Mouse (Mus musculus) monocyte, adult 5-6 weeks (primary cell): ENCODE results near the gene Arid5a. TPM values are rescaled to one million over a fixed set of nuclear protein-coding genes. Genes with fewer than 3 reads are reported as not detected.
A peak's percentile ranks its signal among the peaks of the same experiment; 100 is the strongest.

Source experiments
- ATAC-seq: fragments of 153-309, 156-312 bp; replicated peaks from 2 replicates; pipeline ENCODE4 v1.8.0; 2017; ENCODE audit warnings: mild to moderate bottlenecking; ENCODE audit not compliant: low TSS enrichment, insufficient number of reproducible peaks, severe bottlenecking, poor library complexity, low FRiP score
- total RNA-seq: library from RNA; stranded (forward); fragments of 200-1000, 200-491, 200-594 nt; gene quantifications from 3 replicates; pipeline ENCODE4 v1.2.3, GENCODE M21; 2017

Gene Arid5a
- total RNA-seq, 1 experiment from 2014 or later, result 47.3 TPM

GRCm38 (mm10) chr1:36280938-36281337, 26.6 kb upstream of the Arid5a start:
- no peak for ATAC-seq

GRCm38 (mm10) chr1:36281849-36282248, 25.7 kb upstream of the Arid5a start:
- ATAC-seq, result peak; percentile 29; the same call in 1 of the 2 replicates

- no peak for ATAC-seq
Measured at GRCm38 (mm10) chr1:36293470-36293869, 14.1 kb upstream of the Arid5a start.

- no peak for ATAC-seq
Measured at GRCm38 (mm10) chr1:36294402-36294801, 13.1 kb upstream of the Arid5a start.

- peak; percentile 48; the same call in 1 of the 2 replicates for ATAC-seq
Measured at GRCm38 (mm10) chr1:36296466-36297149, 10.9 kb upstream of the Arid5a start.

- no peak for ATAC-seq
Measured at GRCm38 (mm10) chr1:36298107-36298506, 9.4 kb upstream of the Arid5a start.

- no peak for ATAC-seq
Measured at GRCm38 (mm10) chr1:36299126-36299525, 8.4 kb upstream of the Arid5a start.

GRCm38 (mm10) chr1:36299676-36300075, 7.9 kb upstream of the Arid5a start:
- no peak for ATAC-seq

GRCm38 (mm10) chr1:36300486-36300885, 7.0 kb upstream of the Arid5a start:
- ATAC-seq, result no peak

GRCm38 (mm10) chr1:36302273-36302672, 5.3 kb upstream of the Arid5a start:
- ATAC-seq, result no peak

- ATAC-seq, result no peak
Measured at GRCm38 (mm10) chr1:36302957-36303356, 4.6 kb upstream of the Arid5a start.

GRCm38 (mm10) chr1:36303381-36304320, 3.9 kb upstream of the Arid5a start:
- ATAC-seq, result no peak

- no peak for ATAC-seq
Measured at GRCm38 (mm10) chr1:36304764-36305163, 2.8 kb upstream of the Arid5a start.

GRCm38 (mm10) chr1:36306120-36306519, 1.4 kb upstream of the Arid5a start:
- no peak for ATAC-seq

- peak; percentile 4; the same call in 1 of the 2 replicates for ATAC-seq
Measured at GRCm38 (mm10) chr1:36307121-36307494, 425 bp upstream of the Arid5a start.

- ATAC-seq, result 0 out of 2 replicates have a peak, but pooled peaks have one; percentile 11
Measured at GRCm38 (mm10) chr1:36308451-36308901, 943 bp downstream of the Arid5a start.

GRCm38 (mm10) chr1:36308966-36309475, 1.5 kb downstream of the Arid5a start:
- ATAC-seq, result no peak

- peak; percentile 44 for ATAC-seq
Measured at GRCm38 (mm10) chr1:36309498-36309901, 2.0 kb downstream of the Arid5a start.

GRCm38 (mm10) chr1:36314959-36315775, 7.6 kb downstream of the Arid5a start:
- no peak for ATAC-seq
